Mouse (Mus musculus) myocyte (in vitro differentiated cells): Measurements from ENCODE around the gene Bend7.

Source experiments
- E2F4 ChIP-seq: IDR thresholded peaks from one replicate; pipeline ENCODE4 v1.6.1; 2011; ENCODE audit warnings: mild to moderate bottlenecking, control low read depth, moderate library complexity; ENCODE audit not compliant: insufficient read depth
- MYOD1 ChIP-seq, 3 experiments: IDR thresholded peaks; one replicate each; pipeline ENCODE4 v1.6.1; 2011; ENCODE audit warnings: control low read depth in 2 of 3, low read depth in 2 of 3, mild to moderate bottlenecking in 2 of 3, moderate library complexity in 1 of 3; ENCODE audit not compliant: insufficient read length in 2 of 3, control insufficient read depth in 1 of 3
- POLR2A ChIP-seq: IDR thresholded peaks from one replicate; pipeline ENCODE4 v1.6.1; 2011; ENCODE audit warnings: low read depth, mild to moderate bottlenecking, control low read depth, moderate library complexity; ENCODE audit not compliant: insufficient read length
- POLR2AphosphoS2 ChIP-seq: IDR thresholded peaks from one replicate; pipeline ENCODE4 v1.6.1; 2011; ENCODE audit warnings: low read depth, control low read depth; ENCODE audit not compliant: insufficient read length
- SRF ChIP-seq: IDR thresholded peaks from one replicate; pipeline ENCODE4 v1.6.1; 2011; ENCODE audit warnings: low read depth; ENCODE audit not compliant: control insufficient read depth, insufficient read length
- TCF12 ChIP-seq: IDR thresholded peaks from one replicate; pipeline ENCODE4 v1.6.1; 2011; ENCODE audit warnings: mild to moderate bottlenecking, control low read depth; ENCODE audit not compliant: poor library complexity, insufficient read depth, severe bottlenecking
- USF1 ChIP-seq: IDR thresholded peaks from one replicate; pipeline ENCODE4 v1.6.1; 2011; ENCODE audit warnings: low read depth, mild to moderate bottlenecking, control low read depth, moderate library complexity

DNA sequence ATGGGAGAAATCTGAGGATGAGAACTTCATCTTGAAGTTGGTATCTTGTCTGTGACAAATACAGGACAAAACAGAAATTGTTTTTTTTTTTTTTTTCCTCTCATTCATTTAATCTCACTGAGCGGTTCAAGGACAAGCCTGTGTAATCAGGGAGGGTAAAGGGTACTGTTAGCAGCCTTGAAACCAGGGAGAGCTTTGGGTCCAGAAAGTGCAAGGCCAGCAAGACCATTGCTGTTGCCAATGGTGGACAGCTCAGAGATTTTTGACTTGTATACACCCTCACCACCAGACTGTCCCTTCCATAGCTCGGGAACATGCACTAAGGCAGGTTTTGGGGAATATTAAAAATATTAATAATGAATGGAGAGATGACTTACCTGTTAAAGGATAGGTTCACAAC, 49.0 kb upstream of the Bend7 start:
- TF ChIP-seq SRF = no peak
- TF ChIP-seq POLR2AphosphoS2 = no peak
- TF ChIP-seq USF1 = no peak
- no peak for TF ChIP-seq POLR2A
- no peak for TF ChIP-seq TCF12
- TF ChIP-seq E2F4 = no peak
- no peak for TF ChIP-seq MYOD1 (IDR thresholded peaks at IDR 0.05; ENCODE audit: control insufficient read depth in 1 of 3, insufficient read length in 2 of 3, low read depth in 2 of 3)
